Mouse (Mus musculus): ENCODE measurements at regions not wholly inside any gene's neighbourhood (a gene's known extent, or its start where the extent isn't known, plus 50 kb on each side); places are given as distances from the start of the nearest gene placed in this dataset.

DNA sequence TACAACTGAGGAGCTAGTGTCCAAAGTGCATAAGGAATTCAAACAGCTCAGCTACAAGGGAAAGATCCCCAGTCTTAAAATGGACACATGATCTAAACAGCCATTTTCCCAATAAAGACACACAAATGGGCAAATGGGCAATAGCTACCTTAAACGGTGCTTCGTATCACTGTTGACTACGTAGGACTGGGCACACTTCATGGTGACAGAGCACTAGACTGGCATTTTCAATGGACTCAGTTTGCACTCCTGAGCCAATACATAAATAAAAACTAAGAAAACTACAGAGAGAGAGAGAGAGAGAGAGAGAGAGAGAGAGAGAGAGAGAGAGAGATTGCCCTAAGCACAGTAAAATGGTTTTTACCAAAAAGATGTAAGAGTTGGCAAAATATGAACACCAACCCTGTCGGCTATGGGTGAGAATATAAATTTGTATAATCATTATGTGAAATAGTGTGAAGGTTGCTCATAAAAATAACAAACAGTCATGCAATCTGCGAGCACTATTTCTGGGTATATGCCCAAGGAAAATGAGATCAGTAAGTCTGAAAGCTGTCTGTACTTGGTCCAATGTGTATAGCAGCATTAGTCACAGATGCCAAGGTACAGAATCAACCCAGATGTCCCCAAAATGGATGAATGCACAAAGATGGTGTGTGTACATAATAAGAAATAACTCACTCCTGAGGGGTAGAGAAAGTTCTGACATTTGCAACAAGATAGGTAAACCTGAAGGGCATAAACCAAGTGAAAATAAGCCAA is 312.9 kb upstream of the Clec14a start:
- H3K36me3 ChIP-seq (ENCODE audit: control insufficient read depth, insufficient read depth, low read length, poor library complexity, severe bottlenecking): no peaks in the 10 kb centered on the region
- in situ Hi-C loops (cut with MboI; ENCODE audit: low sequenced_read_pairs in 2 of 2, unreplicated experiment in 2 of 2): no loop called here

DNA sequence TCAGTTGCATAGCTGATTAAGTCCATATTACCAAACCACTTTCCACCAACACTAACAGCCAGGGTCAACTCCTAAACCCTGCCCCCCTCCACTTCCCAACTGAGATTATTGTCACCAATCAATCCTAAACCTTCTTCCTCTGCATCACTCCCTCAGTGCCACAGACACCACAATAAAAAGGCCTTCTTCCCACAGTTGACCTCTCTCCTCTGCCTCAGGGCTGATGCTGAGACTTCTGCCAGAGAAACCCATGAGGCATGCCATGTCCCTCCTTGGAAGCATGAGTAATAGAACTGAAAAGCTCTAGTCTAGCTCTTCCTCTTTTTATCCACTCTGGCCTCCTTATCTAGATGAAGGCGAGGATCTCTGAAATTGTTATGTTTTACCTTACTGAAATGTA is 300.0 kb upstream of the Clec14a start:
- no peaks in the 10 kb centered on the region for H3K4me1 ChIP-seq (ENCODE audit: control insufficient read depth in 2 of 2, insufficient read depth in 2 of 2, low read length in 2 of 2, poor library complexity in 1 of 2)
- no peak overlapping the region for H3K9ac ChIP-seq (ENCODE audit: insufficient read depth, low read depth, low read length, poor library complexity, severe bottlenecking)
- no peaks in the 10 kb centered on the region for H3K36me3 ChIP-seq (ENCODE audit: control insufficient read depth, insufficient read depth, low read length, poor library complexity, severe bottlenecking)
- no peak for DNase-seq (ENCODE audit: low read depth, low spot score)
- TF ChIP-seq CHD2 (IDR thresholded peaks at IDR 0.05; ENCODE audit: low read depth, low read length) (no peak), HCFC1 (IDR thresholded peaks at IDR 0.05; ENCODE audit: borderline replicate concordance, insufficient read depth, low read length) (no peak), ZC3H11A (IDR thresholded peaks at IDR 0.05; ENCODE audit: borderline replicate concordance, low read depth, low read length) (no peak), ZNF384 (IDR thresholded peaks at IDR 0.05; ENCODE audit: low read depth, low read length) (no peak), MAFK (IDR thresholded peaks at IDR 0.05; ENCODE audit: insufficient read depth, low read depth, low read length) (no peak)
- H3K9me3 ChIP-seq (ENCODE audit: control insufficient read depth, insufficient read depth, low read depth, low read length): no peaks in the 10 kb centered on the region
- in situ Hi-C loops (cut with MboI; ENCODE audit: low sequenced_read_pairs in 2 of 2, unreplicated experiment in 2 of 2): no loop called here
- no peak overlapping the region for H3K27ac ChIP-seq (ENCODE audit: insufficient read depth, low read depth, low read length, poor library complexity, severe bottlenecking)
- no peak overlapping the region for H3K4me3 ChIP-seq (ENCODE audit: insufficient read depth in 1 of 2, low read depth in 1 of 2, low read length in 2 of 2, poor library complexity in 1 of 2, severe bottlenecking in 1 of 2)

More for the DNA sequence above, 312.9 kb upstream of the Clec14a start:
- Histone ChIP-seq H3K4me1 (ENCODE audit: control insufficient read depth in 2 of 2, insufficient read depth in 2 of 2, low read length in 2 of 2, poor library complexity in 1 of 2) (no peaks in the 10 kb centered on the region), H3K9me3 (ENCODE audit: control insufficient read depth, insufficient read depth, low read depth, low read length) (no peaks in the 10 kb centered on the region), H3K4me3 (ENCODE audit: insufficient read depth in 1 of 2, low read depth in 1 of 2, low read length in 2 of 2, poor library complexity in 1 of 2, severe bottlenecking in 1 of 2) (no peak overlapping the region), H3K9ac (ENCODE audit: insufficient read depth, low read depth, low read length, poor library complexity, severe bottlenecking) (no peak overlapping the region), H3K27ac (ENCODE audit: insufficient read depth, low read depth, low read length, poor library complexity, severe bottlenecking) (no peak overlapping the region)
- no peak for DNase-seq (ENCODE audit: low read depth, low spot score)
- TF ChIP-seq MAFK (IDR thresholded peaks at IDR 0.05; ENCODE audit: insufficient read depth, low read depth, low read length) (no peak), CHD2 (IDR thresholded peaks at IDR 0.05; ENCODE audit: low read depth, low read length) (no peak), ZC3H11A (IDR thresholded peaks at IDR 0.05; ENCODE audit: borderline replicate concordance, low read depth, low read length) (no peak), HCFC1 (IDR thresholded peaks at IDR 0.05; ENCODE audit: borderline replicate concordance, insufficient read depth, low read length) (no peak), ZNF384 (IDR thresholded peaks at IDR 0.05; ENCODE audit: low read depth, low read length) (no peak)

DNA sequence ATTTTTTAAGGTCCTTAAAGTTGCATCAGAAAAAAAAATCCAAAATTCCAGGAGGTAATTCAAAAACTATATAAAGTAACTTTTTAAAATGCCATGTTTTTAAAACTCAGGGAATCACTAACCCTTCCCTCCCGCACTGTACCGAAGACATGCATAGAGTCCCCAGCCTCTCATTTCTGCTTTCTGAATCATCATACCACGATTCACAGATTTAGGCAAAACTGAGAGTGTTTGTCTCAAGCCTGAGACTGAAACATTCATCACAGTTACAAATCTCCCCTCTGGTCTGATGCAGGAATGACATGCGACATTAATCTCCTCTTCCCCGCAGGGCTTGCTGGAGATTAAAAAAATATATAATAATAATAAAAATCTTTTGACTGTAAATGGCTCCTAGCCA is 291.8 kb upstream of the Clec14a start:
- in situ Hi-C loops (cut with MboI; ENCODE audit: low sequenced_read_pairs in 2 of 2, unreplicated experiment in 2 of 2): no loop called here

GRCm38 (mm10) chr12:58559833-58560232 is 290.7 kb upstream of the Clec14a start:
- DNase-seq (ENCODE audit: low read depth, low spot score): no peak
- no peaks in the 10 kb centered on the region for H3K36me3 ChIP-seq (ENCODE audit: control insufficient read depth, insufficient read depth, low read length, poor library complexity, severe bottlenecking)
- in situ Hi-C loops (cut with MboI; ENCODE audit: low sequenced_read_pairs in 2 of 2, unreplicated experiment in 2 of 2): no loop called here
- TF ChIP-seq HCFC1 (IDR thresholded peaks at IDR 0.05; ENCODE audit: borderline replicate concordance, insufficient read depth, low read length): no peak
- no peak for TF ChIP-seq MAFK (IDR thresholded peaks at IDR 0.05; ENCODE audit: insufficient read depth, low read depth, low read length)
- no peak overlapping the region for H3K9ac ChIP-seq (ENCODE audit: insufficient read depth, low read depth, low read length, poor library complexity, severe bottlenecking)
- no peak overlapping the region for H3K27ac ChIP-seq (ENCODE audit: insufficient read depth, low read depth, low read length, poor library complexity, severe bottlenecking)
- no peak overlapping the region for H3K4me3 ChIP-seq (ENCODE audit: insufficient read depth in 1 of 2, low read depth in 1 of 2, low read length in 2 of 2, poor library complexity in 1 of 2, severe bottlenecking in 1 of 2)
- no peaks in the 10 kb centered on the region for H3K4me1 ChIP-seq (ENCODE audit: control insufficient read depth in 2 of 2, insufficient read depth in 2 of 2, low read length in 2 of 2, poor library complexity in 1 of 2)
- no peaks in the 10 kb centered on the region for H3K9me3 ChIP-seq (ENCODE audit: control insufficient read depth, insufficient read depth, low read depth, low read length)

More for the DNA sequence above, 291.8 kb upstream of the Clec14a start:
- TF ChIP-seq CHD2 (IDR thresholded peaks at IDR 0.05; ENCODE audit: low read depth, low read length) (no peak), ZNF384 (IDR thresholded peaks at IDR 0.05; ENCODE audit: low read depth, low read length) (no peak), MAFK (IDR thresholded peaks at IDR 0.05; ENCODE audit: insufficient read depth, low read depth, low read length) (no peak), ZC3H11A (IDR thresholded peaks at IDR 0.05; ENCODE audit: borderline replicate concordance, low read depth, low read length) (no peak), HCFC1 (IDR thresholded peaks at IDR 0.05; ENCODE audit: borderline replicate concordance, insufficient read depth, low read length) (no peak)
- Histone ChIP-seq H3K27ac (ENCODE audit: insufficient read depth, low read depth, low read length, poor library complexity, severe bottlenecking) (no peak overlapping the region), H3K4me3 (ENCODE audit: insufficient read depth in 1 of 2, low read depth in 1 of 2, low read length in 2 of 2, poor library complexity in 1 of 2, severe bottlenecking in 1 of 2) (no peak overlapping the region), H3K9me3 (ENCODE audit: control insufficient read depth, insufficient read depth, low read depth, low read length) (no peaks in the 10 kb centered on the region), H3K4me1 (ENCODE audit: control insufficient read depth in 2 of 2, insufficient read depth in 2 of 2, low read length in 2 of 2, poor library complexity in 1 of 2) (no peaks in the 10 kb centered on the region), H3K36me3 (ENCODE audit: control insufficient read depth, insufficient read depth, low read length, poor library complexity, severe bottlenecking) (no peaks in the 10 kb centered on the region), H3K9ac (ENCODE audit: insufficient read depth, low read depth, low read length, poor library complexity, severe bottlenecking) (no peak overlapping the region)
- no peak for DNase-seq (ENCODE audit: low read depth, low spot score)
